In the genomic region with DNA sequence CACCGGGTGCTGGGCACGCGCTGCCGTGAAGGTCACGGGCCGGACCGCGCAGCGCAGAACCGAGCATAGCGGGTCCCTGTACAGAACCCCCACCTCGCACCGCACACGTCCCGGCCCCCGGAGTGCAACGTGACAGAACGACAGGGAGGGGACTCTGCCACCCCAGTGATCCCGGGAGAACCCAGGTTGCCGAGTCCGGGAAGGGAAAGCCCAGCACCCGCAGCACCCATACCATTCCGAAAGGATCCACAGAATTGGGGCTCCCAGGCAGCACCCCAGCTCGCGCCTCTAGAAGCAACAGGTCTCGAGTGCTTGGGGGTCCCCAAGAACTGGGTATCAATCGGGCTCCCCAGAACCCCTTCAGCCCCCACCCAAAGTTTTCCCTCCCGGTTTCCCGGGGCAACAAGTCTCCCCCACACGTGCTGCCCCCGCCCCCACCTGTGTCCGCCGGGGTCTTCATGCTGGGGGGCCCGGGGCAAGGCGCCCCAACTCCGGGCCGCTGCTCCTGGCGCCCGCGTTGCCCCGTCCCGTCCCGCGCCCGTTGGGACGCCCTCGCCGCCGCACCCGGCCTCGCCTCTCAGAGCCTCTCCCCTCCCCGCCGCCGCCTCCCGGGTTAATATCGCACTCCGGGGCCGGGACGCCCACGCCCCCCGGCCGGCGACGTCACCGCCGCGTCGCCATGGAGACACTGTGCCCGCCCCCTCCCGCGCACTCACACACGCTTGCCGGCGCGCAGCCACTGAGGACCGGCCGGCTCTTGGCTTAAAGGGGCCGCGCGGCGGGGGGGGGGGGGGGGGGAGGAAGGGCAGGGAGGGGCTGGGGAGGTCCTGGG, we compare ENCODE assay signal across 8 mouse cellular contexts. TPM values are rescaled to one million over a fixed set of nuclear protein-coding genes. Genes with fewer than 3 reads are reported as not detected.
DNase-seq lines count a peak whose midpoint lies in the region; ATAC-seq and TF ChIP-seq lines count a peak whose summit lies in the region.

Erf (minus strand) TSS at position 621 of the 832 bp plus-strand sequence.

- H3K9me3 ChIP-seq in erythroblast, embryonic 14.5 days (ENCODE audit: control insufficient read depth, low read length) = no peaks in the 10 kb centered on the region
- no peaks in the 10 kb centered on the region for H3K9me3 ChIP-seq in heart, embryonic 11.5 days (replicated peaks; ENCODE audit: control insufficient read depth, low read length)
- H3K9me3 ChIP-seq in kidney, embryonic 16.5 days (ENCODE audit: low read length) = no peaks in the 10 kb centered on the region

- TF ChIP-seq POLR2A in brain, embryonic 14.5 days (IDR thresholded peaks at IDR 0.05; ENCODE audit: borderline replicate concordance, extremely low read depth, insufficient read depth, insufficient read length, poor library complexity, severe bottlenecking) = peak; percentile 77; the same call in 1 of the 2 replicates

- H3K9ac ChIP-seq in heart, embryonic 11.5 days (ENCODE audit: low read depth, low read length) = peak within 1 kb of the TSS; percentile 99
- H3K9ac ChIP-seq in kidney, embryonic 16.5 days (replicated peaks; ENCODE audit: low read length) = peak within 1 kb of the TSS; percentile 93

- ATAC-seq in heart, embryonic 11.5 days (replicated peaks; ENCODE audit: insufficient number of reproducible peaks, low FRiP score, low TSS enrichment) = peak; percentile 76
- ATAC-seq in kidney, embryonic 16.5 days (ENCODE audit: low FRiP score, low TSS enrichment) = peak; percentile 81

- under 1% methylated on average over 73 of the region's 81 CpGs for WGBS in heart, embryonic 11.5 days (ENCODE audit: insufficient replicate concordance)
- under 1% methylated on average over 59 of the region's 81 CpGs for WGBS in kidney, embryonic 16.5 days

- H3K4me1 ChIP-seq in erythroblast, embryonic 14.5 days (ENCODE audit: control insufficient read depth) = peaks cover 58% of the 10 kb centered on the region
- peaks cover 34% of the 10 kb centered on the region for H3K4me1 ChIP-seq in heart, embryonic 11.5 days (ENCODE audit: control insufficient read depth, insufficient read depth, low read length)
- peaks cover 45% of the 10 kb centered on the region for H3K4me1 ChIP-seq in kidney, embryonic 16.5 days (ENCODE audit: insufficient read depth, low read length)

- no peak for TF ChIP-seq CTCF in brain, embryonic 14.5 days (IDR thresholded peaks at IDR 0.05; ENCODE audit: borderline replicate concordance, extremely low read depth, insufficient read depth, insufficient read length)

- DNase-seq in B cell, adult 2 months = peak; percentile 96 to 97
- DNase-seq in brain, embryonic 14.5 days (ENCODE audit: low read depth) = peak; percentile 95
- DNase-seq in liver = peak; percentile 96
- peak; percentile 69 to 90 for DNase-seq in monocyte, adult 2 months (ENCODE audit: low read depth in 1 of 2, low spot score in 2 of 2)
- DNase-seq in spleen, postnatal 14 days (ENCODE audit: low spot score in 2 of 2) = peak; percentile 94 to 95

- H3K27ac ChIP-seq in heart, embryonic 11.5 days (ENCODE audit: low read depth, low read length) = peak within 1 kb of the TSS; percentile 99
- H3K27ac ChIP-seq in kidney, embryonic 16.5 days (ENCODE audit: low read length) = peak within 1 kb of the TSS; percentile 99

- H3K4me2 ChIP-seq in heart, embryonic 11.5 days = peak within 1 kb of the TSS; percentile 98
- H3K4me2 ChIP-seq in kidney, embryonic 16.5 days (replicated peaks; ENCODE audit: low read depth, low read length) = peak within 1 kb of the TSS; percentile 95

- peaks cover 12% of the 10 kb centered on the region for H3K36me3 ChIP-seq in erythroblast, embryonic 14.5 days (ENCODE audit: control insufficient read depth)
- 0 out of 2 replicates have a peak, but pooled peaks cover 3% of the 10 kb centered on the region for H3K36me3 ChIP-seq in heart, embryonic 11.5 days (ENCODE audit: control insufficient read depth, insufficient read depth, low read length)
- H3K36me3 ChIP-seq in kidney, embryonic 16.5 days (ENCODE audit: insufficient read depth, low read length) = peaks cover 4% of the 10 kb centered on the region

- peaks cover 25% of the 10 kb centered on the region for H3K27me3 ChIP-seq in erythroblast, embryonic 14.5 days (ENCODE audit: control insufficient read depth)
- H3K27me3 ChIP-seq in heart, embryonic 11.5 days (ENCODE audit: control insufficient read depth, insufficient read depth, low read length) = no peaks in the 10 kb centered on the region
- H3K27me3 ChIP-seq in kidney, embryonic 16.5 days (ENCODE audit: insufficient read depth, low read length) = no peaks in the 10 kb centered on the region

- H3K4me3 ChIP-seq in erythroblast, embryonic 14.5 days (replicated peaks) = peak within 1 kb of the TSS; percentile 91
- H3K4me3 ChIP-seq in heart, embryonic 11.5 days (ENCODE audit: low read depth, low read length) = peak within 1 kb of the TSS; percentile 80
- H3K4me3 ChIP-seq in kidney, embryonic 16.5 days (ENCODE audit: low read length) = peak within 1 kb of the TSS; percentile 95

RNA-seq across cellular contexts. Expression of gene Erf, which starts in this region (rescaled TPM):
- polyA plus RNA-seq in brain, embryonic 14.5 days (2012; rRNA removed) = 20.2 and 28.4 TPM in 2 replicates
- 3.2 and 3.6 TPM in 2 replicates for polyA plus RNA-seq in erythroblast, embryonic 14.5 days (2012)
- 20.5 and 25.0 TPM in 2 replicates for polyA plus RNA-seq in heart, embryonic 11.5 days (2014; fragmentation: Nextera tagmentation; extraction: Ambion mirVana)
- 12.5 and 15.2 TPM in 2 replicates for polyA plus RNA-seq in kidney, embryonic 16.5 days (2015; fragmentation: Nextera tagmentation; extraction: Ambion mirVana)

Comparison
In these comparisons a context has a peak if more than half of its experiments do, and no peak if none do; other contexts are left out.
1. Peak in every context shown above with its lines: DNase-seq, ATAC-seq, H3K4me3 ChIP-seq and H3K27ac ChIP-seq.